Mouse (Mus musculus) cerebellum, adult 9-11 months (tissue): ENCODE measurements at regions not wholly inside any gene's neighbourhood (a gene's known extent, or its start where the extent isn't known, plus 50 kb on each side); places are given as distances from the start of the nearest gene placed in this dataset.

ENCODE experiments used
- DNase-seq: peaks from one replicate; pipeline ENCODE4 v3.0.0; 2022

DNA sequence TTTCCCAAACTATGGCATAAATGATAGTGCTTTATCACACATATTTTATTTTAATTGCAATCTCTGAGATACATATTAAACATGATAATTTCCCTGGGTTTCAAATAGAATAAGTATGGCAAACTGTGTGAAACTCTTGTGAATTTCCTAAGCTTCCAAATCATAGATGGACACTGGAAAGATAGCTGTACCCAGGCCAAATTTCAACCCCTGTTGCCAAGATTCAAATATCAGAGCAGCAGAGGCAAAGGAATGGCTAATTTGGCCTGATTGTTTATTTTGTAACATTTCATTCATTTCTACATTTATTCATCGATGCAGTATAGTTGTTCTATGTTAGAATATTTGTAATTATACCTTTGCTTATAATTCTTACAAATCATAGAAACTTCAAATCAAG is 254.9 kb upstream of the Dppa4 start:
- DNase-seq: no peak

DNA sequence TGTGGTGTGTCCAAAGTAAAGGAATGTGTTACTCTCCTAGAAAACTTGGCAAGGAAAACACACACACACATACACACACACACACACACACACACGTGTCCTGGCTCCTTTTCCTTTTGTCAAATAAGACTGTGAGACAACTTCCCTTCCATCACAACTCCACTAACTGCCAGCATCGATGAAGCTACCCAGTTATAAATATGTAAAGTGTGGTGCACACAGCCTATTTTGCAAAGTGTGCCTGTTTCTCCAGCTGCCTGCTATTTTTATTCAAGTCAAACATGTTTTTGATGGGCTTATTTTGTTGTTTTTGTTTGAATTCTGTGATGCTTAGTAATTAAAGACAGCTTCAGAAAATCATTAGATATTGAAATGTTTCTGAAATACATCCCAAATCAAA is 232.7 kb upstream of the Dppa4 start:
- no peak for DNase-seq

DNA sequence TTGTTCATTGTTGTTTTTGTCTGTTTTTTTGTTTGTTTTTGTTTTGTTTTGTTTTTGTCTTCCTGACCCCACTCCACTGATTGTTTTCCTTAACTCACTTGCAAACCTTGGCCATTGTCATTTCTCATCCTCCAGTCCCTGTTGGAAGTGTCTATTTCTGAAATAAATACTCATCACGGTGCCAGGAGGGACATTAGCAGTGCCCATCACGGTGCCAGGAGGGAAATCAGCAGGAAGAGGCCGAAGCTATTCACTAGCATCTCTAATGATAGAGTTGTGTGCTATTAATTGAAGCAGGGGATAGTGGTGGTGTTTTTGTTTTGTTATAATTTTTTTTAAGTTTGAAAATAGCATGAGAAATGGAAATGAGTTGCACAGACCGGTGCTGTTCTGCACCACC is 208.7 kb upstream of the Dppa4 start:
- peak; percentile 48 for DNase-seq
